Mouse (Mus musculus) bone marrow, adult 2 months (tissue): ENCODE data around the gene Ifrd1. TPM values are rescaled to one million over a fixed set of nuclear protein-coding genes. Genes with fewer than 3 reads are reported as not detected.
"Not testable (repeated sequence)": the region's sequence is repeated elsewhere in the genome, so short reads cannot be mapped to it uniquely, and the experiment has no call there.

ENCODE experiments used
- H3K27ac ChIP-seq: fragments of 200-500 bp; 2 replicates; pipeline ENCODE4 v1.5.1; 2012; ENCODE audit warnings: low read depth, mild to moderate bottlenecking, control low read depth, inconsistent platforms, low read length; ENCODE audit not compliant: control insufficient read depth, poor library complexity, insufficient read depth
- H3K4me1 ChIP-seq: fragments of 200-500 bp; 2 replicates; pipeline ENCODE4 v1.6.1; 2011; ENCODE audit warnings: low read length; ENCODE audit not compliant: control insufficient read depth, insufficient read depth
- H3K4me3 ChIP-seq: fragments of 200-500 bp; replicated peaks from 2 replicates; pipeline ENCODE3; 2011; ENCODE audit warnings: mild to moderate bottlenecking, low read depth, low read length, control low read depth; ENCODE audit not compliant: control insufficient read depth
- CTCF ChIP-seq: fragments of 200-500 bp; IDR thresholded peaks from 2 replicates; pipeline ENCODE4 v1.5.1; 2011; ENCODE audit warnings: low read length, control low read depth; ENCODE audit not compliant: control insufficient read depth, insufficient read depth
- POLR2A ChIP-seq: fragments of 200-500 bp; IDR thresholded peaks from 2 replicates; pipeline ENCODE4 v1.6.1; 2011; ENCODE audit warnings: low read depth, mild to moderate bottlenecking, control low read depth, low read length, borderline replicate concordance; ENCODE audit not compliant: control insufficient read depth
- WGBS: fragments of 180-500 bp; shearing (Covaris S2); methylation state at CpG from one replicate; pipeline ENCODE4 v1.1.7; 2018; 5-methylcytosine and 5-hydroxymethylcytosine counted together
- polyA plus RNA-seq: library from polyadenylated mRNA; stranded (reverse); fragments of >200 nt; gene quantifications from 2 replicates; pipeline ENCODE4 v1.2.4, GENCODE M21; 2011; ENCODE audit warnings: low replicate concordance; ENCODE audit not compliant: missing spikeins, insufficient read depth, insufficient read length

Gene Ifrd1
- polyA plus RNA-seq, 1 experiment, result 86.5 TPM

GRCm38 (mm10) chr12:40199795-40200402 lies 48.4 kb downstream of the Ifrd1 start:
- 40% methylated on average over 7 of the region's 7 CpGs for WGBS
- Histone ChIP-seq H3K4me3 (no peak overlapping the region), H3K4me1 (peaks cover 1% of the 10 kb centered on the region), H3K27ac (no peak overlapping the region)
- TF ChIP-seq CTCF, result peak; percentile 66
- no peak for TF ChIP-seq POLR2A

- WGBS, result 76% methylated on average over 8 of the region's 8 CpGs
- no peak for TF ChIP-seq CTCF
- TF ChIP-seq POLR2A, result no peak
These were observed 49.0 kb downstream of the Ifrd1 start, which contains the start of gene Lsmem1 for GRCm38 (mm10) chr12:40199302-40199701. Gene Lsmem1 (minus strand): TSS chr12:40199490.

GRCm38 (mm10) chr12:40198427-40198826 lies 49.9 kb downstream of the Ifrd1 start:
- Histone ChIP-seq H3K4me3 (no peak overlapping the region), H3K27ac (no peak overlapping the region), H3K4me1 (peaks cover 1% of the 10 kb centered on the region)
- TF ChIP-seq CTCF (no peak), POLR2A (no peak)
- 58% methylated on average over 9 of the region's 9 CpGs for WGBS

More at GRCm38 (mm10) chr12:40199302-40199701, 49.0 kb downstream of the Ifrd1 start, which contains the start of gene Lsmem1:
- Histone ChIP-seq H3K4me1 (peaks cover 1% of the 10 kb centered on the region), H3K27ac (no peak within 1 kb of the TSS), H3K4me3 (no peak within 1 kb of the TSS)

GRCm38 (mm10) chr12:40198019-40198418 lies 50.3 kb downstream of the Ifrd1 start:
- Histone ChIP-seq H3K27ac (no peak overlapping the region), H3K4me1 (peaks cover 1% of the 10 kb centered on the region), H3K4me3 (no peak overlapping the region)
- TF ChIP-seq CTCF (no peak), POLR2A (no peak)
- 74% methylated on average over 5 of the region's 5 CpGs for WGBS

- no peak overlapping the region for H3K27ac ChIP-seq
- no peak overlapping the region for H3K4me3 ChIP-seq
- H3K4me1 ChIP-seq, result peaks cover 1% of the 10 kb centered on the region
- TF ChIP-seq POLR2A, result no peak
- no peak for TF ChIP-seq CTCF
These were observed 50.8 kb downstream of the Ifrd1 start for GRCm38 (mm10) chr12:40197511-40197910.

GRCm38 (mm10) chr12:40185474-40185873 lies 62.8 kb downstream of the Ifrd1 start:
- H3K4me3 ChIP-seq, result no peak overlapping the region
- WGBS, result 11% methylated on average over 3 of the region's 3 CpGs
- no peaks in the 10 kb centered on the region for H3K4me1 ChIP-seq
- TF ChIP-seq POLR2A, result no peak
- no peak for TF ChIP-seq CTCF
- H3K27ac ChIP-seq, result no peak overlapping the region

- WGBS, result 37% methylated on average over 6 of the region's 6 CpGs
- Histone ChIP-seq H3K4me3 (no peak overlapping the region), H3K27ac (no peak overlapping the region), H3K4me1 (no peaks in the 10 kb centered on the region)
- TF ChIP-seq POLR2A (no peak), CTCF (peak; percentile 26; the same call in 1 of the 2 replicates)
These were observed 71.2 kb downstream of the Ifrd1 start for GRCm38 (mm10) chr12:40177089-40177488.

- no peak for TF ChIP-seq POLR2A
- TF ChIP-seq CTCF, result no peak
- H3K27ac ChIP-seq, result no peak overlapping the region
- WGBS, result 70% methylated on average over 2 of the region's 2 CpGs
- H3K4me3 ChIP-seq, result no peak overlapping the region
- no peaks in the 10 kb centered on the region for H3K4me1 ChIP-seq
These were observed 72.1 kb downstream of the Ifrd1 start for GRCm38 (mm10) chr12:40176158-40176557.

- not testable (repeated sequence) for H3K27ac ChIP-seq, H3K4me3 ChIP-seq, H3K4me1 ChIP-seq
- WGBS, result 65% methylated on average over 1 of the region's 1 CpGs
These were observed 73.1 kb downstream of the Ifrd1 start for GRCm38 (mm10) chr12:40175171-40175570.
